Mouse (Mus musculus) thymus, adult 2 months (tissue): ENCODE data around the gene Ctxn1.

ENCODE experiments used
- CTCF ChIP-seq: fragments of 200-500 bp; IDR thresholded peaks from 2 replicates; pipeline ENCODE4 v1.5.1; 2012; ENCODE audit warnings: mild to moderate bottlenecking, control low read depth, low read length, moderate library complexity, borderline replicate concordance; ENCODE audit not compliant: control insufficient read depth, poor library complexity, insufficient read depth; ENCODE audit errors: extremely low read depth
- POLR2A ChIP-seq: fragments of 200-500 bp; IDR thresholded peaks from 2 replicates; pipeline ENCODE4 v1.6.1; 2012; ENCODE audit warnings: mild to moderate bottlenecking, low read length, control low read depth, moderate library complexity; ENCODE audit not compliant: control insufficient read depth, poor library complexity, insufficient read depth; ENCODE audit errors: extremely low read depth

GRCm38 (mm10) chr8:4213210-4214005 is 45.7 kb downstream of the Ctxn1 start:
- no peak for TF ChIP-seq POLR2A
- no peak for TF ChIP-seq CTCF
